Mouse (Mus musculus) lung, postnatal 4 days (tissue): ENCODE measurements around the gene Usp6nl.

Experiments used
- DNase-seq, 2 experiments: peaks; one replicate each; pipeline ENCODE4 v3.0.0; 2021

Usp6nl gene

DNA sequence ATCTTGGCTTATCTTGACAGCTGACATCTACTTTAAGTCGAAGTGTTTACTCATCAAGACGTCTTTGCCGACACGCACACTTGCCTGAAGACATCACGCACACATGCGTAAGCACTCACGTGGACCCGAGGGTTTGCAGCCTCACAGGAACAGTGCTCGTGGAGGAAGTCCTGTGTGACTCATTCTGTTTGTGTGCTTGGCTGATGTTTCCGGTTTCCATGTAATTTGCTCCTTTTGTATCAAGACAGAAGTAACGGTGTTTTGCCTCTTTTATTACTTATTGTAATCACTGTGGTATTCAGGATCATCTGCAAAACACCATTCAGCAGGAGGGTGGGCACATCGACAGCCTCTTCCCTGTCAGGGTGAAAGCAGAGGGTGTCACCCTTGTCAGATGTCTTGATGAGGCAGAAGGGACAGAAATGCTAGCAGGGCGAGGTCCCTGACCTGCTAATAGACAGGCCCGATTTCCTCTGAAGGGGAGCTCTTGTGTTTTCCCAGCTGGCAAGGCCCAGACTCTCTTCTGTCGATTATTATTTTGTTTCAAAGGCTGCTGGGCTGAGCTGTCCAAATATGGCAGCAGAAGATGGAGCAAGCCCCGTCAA lies 156.0 kb downstream of the Usp6nl start:
- DNase-seq, result peak; percentile 52 to 69

DNA sequence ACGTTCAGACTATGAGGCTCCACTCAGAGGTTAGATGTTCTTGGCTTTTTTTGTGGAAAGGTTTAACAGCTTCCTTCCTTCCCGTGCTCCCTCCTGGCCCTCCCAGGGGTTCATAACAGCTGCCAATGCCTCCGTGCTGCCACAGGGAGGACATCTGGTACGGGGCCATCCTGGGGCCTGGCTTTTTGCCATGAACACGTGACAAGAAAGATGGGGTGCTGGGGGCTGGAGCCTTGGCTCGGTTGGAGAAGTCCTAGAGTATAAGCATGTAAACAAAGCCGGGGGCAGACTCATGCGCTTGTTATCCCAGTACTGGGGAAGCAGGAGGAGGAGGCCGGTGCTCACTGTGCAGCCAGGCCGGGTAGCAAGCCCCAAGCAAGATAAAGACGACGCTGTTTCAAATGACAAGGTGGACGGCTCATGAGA lies 156.5 kb downstream of the Usp6nl start:
- peak; percentile 85 to 90 for DNase-seq

DNA sequence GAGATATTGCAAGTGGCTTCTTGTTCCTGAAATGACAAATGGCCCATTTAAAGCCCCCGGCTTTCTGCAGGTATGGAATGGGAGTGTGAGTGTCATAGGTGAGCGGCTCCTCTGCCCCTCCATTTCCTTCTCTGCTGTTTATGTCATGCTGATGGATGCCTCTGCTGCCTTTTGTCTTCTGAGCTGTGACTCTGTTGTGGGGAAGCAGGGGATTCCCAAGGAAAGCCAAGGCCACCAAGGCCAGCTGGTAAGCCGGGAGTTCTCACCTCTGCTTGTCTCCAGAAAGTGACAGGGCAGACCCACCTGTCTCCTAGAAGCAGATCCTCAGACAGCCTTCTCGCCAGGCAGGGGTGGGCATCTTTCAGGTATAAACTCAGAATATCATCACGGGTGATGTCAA lies 157.2 kb downstream of the Usp6nl start:
- no peak for DNase-seq

DNA sequence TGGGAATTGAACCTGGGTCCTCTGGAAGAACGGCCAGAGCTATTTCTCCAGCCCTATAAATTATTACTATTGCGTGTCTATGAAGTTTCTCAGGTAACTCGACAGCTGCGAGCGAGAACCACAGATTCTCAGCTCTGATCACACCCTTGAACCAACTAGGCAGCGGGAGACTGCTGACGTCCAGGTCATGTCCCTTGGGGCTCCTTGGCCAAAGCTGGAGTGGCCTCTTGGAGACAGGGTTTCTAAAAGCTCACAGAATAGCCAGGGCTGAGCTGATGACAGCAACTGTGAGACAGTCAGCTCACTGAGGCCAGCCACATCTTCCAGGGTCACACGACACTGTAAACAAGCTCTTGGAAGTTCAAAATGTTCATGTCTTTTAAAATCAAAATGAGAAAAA lies 159.5 kb downstream of the Usp6nl start:
- no peak for DNase-seq

DNA sequence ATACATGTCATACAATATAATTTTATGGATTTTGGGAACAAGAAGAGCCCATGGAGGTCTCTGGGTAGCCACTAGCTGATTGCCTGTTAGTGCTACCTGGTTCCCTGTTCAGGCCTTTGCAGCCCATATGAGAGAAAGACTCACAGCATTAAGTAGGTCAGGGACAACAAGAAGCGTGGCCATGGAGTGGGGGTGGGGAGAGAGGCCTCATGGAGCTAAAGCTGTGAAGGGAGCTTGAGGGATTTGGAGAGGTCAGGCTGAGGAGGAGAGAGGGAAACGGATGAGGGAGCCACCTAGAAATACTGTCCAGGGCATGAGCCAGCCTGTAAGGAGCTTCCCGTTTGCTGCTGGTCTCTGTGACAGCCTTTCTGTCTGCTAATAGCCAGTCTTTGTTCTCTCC lies 159.9 kb downstream of the Usp6nl start:
- DNase-seq, result no peak

DNA sequence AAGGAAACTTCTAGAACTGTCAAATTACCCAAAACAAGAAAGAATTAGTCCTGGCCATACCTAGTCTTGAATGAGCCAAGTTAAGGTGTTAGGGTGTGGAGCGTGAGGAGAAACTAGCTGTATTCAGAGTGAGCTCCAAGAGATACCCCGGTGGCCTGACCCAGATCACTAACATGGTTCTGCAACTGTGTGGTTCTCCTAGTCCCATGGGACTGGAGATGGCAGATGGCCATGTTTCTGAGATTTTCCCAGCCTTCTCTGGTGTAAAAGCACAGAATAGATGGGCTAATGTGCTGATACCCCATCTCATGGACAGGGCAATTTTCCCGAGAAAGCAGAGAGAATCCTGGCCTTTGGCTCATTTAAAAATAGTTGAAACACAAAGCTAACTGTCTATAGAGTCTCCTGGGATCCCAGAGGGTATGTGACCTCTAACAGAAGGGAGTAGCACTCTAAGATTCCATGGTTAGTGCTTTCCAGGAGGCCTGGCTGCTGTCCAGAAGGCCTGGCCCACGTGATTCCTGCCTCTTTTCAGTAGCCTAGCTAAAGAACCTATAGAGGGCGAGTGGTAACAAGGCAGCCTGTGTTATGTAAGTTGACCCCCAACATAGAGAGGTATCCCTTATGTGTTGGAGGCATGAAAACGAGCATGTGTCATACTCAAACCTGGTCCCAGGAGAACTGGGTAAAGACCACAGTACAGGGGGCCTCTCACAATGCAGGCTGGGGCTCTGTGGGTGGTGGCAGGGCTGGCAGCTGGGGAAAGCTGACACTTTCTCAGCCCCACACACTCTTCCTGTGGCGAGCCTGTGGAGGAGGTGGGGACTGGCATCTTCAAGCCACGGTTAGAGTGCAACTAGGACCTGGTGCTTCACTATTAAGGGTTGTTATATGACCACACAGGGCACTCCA lies 160.9 kb downstream of the Usp6nl start:
- DNase-seq, result peak; percentile 59 to 73

DNA sequence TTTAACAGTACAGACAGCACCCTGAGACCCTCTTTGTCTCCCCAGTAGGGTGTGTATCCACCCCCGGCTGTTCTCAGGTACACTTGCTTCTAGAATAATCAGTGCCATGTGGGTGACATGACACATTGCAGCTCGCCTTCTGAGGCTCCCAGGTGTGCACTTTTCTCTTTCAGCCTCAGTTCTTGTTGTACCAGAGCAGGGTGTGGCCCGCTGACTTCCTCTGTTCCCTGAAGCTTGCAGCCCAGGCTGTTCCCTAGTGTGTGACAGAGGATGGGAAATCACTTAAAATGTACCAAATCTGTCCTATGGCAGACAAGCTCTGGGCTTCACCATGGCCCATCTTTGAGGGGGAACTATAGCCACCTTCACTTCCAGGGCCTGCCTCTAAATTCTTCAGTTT lies 161.7 kb downstream of the Usp6nl start:
- no peak for DNase-seq

DNA sequence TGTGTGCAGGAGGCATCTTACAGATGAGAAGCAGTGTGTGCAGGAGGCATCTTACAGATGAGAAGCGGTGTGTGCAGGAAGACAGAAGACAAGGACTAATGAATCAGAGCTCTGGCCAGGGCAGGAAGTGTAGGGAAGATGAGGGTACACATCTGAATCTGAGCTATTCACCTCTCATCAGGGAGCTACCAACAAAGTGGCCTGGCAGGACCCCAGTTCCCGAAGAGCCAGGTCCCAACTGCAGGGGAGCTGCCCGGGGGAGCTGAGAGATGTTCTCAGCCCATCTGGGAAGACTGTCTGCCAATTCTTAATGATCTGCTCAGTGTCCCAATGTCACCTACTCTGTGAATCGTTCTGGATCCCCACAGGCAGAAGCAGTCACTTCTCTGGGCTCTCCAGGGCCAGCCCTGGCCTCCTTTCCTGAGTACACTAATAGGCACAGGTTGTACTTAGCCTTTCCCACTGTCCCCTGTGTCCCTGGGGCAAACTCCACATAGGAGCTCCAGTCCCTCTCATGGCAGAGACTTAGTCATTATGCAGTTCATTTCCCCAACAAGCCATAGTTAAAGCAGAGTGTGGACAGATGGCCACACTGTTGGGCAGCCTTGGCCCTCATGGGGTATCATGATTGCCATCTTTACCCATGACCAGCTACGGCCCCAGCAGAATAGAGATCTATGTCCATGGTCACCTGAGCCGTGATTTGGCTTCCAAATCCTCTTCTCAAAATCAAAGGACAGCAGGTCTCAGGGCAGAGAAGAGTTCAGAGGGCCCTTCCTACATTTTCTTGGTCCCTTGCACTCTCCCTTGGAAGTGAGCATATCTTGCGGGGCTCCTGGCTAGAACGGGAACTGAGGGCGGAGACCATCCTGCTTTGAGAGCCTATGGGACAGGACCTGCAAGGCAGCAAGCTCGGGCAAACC lies 165.4 kb downstream of the Usp6nl start:
- no peak for DNase-seq

DNA sequence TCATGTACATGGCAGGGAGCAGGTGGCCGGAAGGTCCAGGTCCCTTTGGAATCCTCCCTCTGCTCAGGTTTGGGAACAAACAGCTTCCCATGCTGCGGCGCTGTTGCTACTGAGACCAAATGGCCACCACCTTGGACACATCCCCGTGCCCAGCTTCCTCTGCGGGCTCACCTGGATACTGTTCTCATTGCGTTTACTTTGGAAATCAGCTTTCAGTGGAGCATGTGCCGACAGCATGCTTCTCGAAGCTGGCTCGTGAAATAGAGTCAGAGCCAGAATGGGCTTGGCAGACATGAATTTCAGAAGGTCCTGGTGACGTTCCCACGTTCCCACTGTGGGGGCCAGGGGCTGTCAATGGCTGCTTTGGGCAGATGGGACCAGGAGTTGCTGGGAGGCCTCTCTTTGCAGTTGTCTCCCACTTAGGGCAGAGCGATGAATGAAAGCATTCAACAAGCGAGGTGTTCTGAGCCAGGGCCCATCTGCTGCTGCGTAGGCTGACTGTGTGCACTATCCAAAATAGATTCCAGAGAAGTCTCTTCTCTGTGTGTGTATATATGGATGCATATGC lies 166.1 kb downstream of the Usp6nl start:
- no peak for DNase-seq

DNA sequence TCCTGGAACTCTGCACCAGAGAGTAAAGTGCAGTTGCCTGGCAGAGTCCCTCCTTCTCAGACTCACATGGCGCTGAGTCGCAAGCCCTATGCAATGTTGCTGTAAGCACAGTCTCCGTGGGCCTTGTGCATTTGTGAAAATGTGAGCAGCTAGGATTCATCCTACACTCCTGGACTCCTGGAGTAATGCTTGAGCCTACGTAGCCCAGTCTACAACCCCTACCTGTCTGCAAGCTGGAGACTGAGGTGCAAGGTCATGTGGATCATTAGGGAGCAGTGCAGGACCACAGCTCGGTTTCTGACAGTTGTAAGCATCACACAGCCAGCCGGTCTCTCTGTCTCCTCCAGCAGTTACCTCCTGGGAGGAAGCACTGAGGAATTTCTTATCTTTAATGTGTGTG lies 167.6 kb downstream of the Usp6nl start:
- DNase-seq, result no peak

DNA sequence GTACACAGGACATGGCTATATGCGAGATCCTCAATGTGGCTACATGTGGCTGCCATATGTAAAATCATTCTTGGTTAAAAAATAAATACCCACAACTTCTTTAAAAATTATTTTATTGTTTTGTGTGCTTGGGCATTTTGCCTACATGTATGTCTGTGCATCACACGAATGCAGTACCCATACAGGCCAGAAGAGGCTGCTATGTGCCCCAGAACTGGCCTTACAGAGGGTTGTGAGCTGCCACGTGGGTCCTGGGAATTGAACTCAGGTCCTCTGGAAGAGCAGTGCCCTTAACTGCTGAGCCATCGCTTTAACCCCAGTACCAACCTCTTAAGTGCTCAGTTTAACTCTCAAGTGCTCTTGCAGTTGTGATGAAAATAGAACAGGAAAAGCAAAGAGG lies 168.4 kb downstream of the Usp6nl start:
- no peak for DNase-seq

DNA sequence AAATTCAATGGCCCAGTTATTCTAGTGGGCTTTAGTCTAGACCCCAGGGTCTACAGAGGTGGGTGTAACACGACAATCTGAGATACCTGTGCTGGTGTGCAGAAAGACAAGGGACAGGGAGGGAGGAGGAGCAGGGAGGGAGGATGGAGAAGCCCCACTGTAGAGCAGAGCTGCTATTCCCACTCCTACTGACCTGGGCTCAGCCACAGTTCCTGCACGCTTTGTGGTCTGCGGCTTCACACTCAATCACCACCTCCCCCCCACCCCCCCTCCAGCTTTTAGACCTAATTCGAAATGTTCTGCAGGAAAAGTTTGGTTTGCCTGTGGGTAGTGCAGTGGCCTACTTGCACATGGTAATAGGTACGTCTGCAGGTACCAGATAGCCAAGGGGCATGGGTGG lies 171.4 kb downstream of the Usp6nl start:
- DNase-seq, result no peak
